Mouse (Mus musculus) induced T-regulatory cell, adult 2 months (primary cell): ENCODE measurements around the gene Slc39a3.
"Not testable (repeated sequence)": the region's sequence is repeated elsewhere in the genome, so short reads cannot be mapped to it uniquely, and the experiment has no call there.

Experiments
- DNase-seq: peaks from one replicate; pipeline ENCODE4 v3.0.0-alpha.2; 2012; ENCODE audit warnings: low read depth

Slc39a3 gene

DNA sequence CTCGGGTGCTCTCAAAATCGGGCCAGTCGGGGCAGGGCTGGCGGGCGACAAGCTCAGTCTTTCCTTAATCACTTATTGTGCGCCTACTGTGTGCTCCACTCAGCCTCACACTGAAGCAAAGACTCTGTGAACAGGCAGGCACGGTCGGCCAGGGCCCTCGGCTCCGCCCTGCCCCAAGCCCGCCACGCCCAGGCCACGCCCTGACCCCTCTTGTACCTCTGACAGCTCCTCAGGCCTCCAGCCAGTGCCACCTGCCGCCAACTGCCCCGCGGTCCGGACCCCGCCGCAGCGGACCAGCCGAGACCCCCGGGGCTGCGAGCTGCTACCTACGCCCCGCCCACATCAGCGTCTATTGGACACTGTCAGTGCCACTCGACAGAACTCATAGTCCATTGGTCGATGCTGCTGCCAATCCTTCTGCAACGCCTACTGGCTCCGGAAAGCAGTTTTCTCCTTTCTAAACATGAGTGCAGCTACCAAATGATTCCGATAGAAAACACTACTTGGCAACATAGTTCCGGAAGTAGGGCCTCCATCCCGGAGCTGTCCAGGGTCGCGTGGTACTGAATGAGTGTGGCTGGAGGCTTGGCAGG, at the start of gene Slc39a3:
Gene Slc39a3 (minus strand): TSS at position 439 of the 593 bp plus-strand sequence.
- peak; percentile 99 for DNase-seq

DNA sequence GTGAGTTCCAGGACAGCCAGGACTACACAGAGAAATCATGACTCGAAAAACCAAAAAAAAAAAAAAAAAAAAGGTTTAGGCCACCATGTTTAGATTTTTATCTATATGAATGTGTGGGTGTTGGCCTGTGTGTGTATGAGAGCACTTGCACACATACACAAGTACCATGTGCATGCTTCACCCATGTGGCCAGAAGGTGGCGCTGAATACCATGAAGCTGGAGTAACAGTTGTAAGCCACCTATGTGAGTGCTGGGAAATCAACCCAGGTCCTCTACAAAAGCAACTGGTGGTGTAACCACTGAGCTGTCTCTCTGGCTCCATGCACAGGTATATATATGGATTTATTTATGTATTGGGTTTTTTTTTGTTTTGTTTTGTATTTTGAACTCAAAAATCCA, 49.8 kb upstream of the Slc39a3 start:
- DNase-seq: peak; percentile 67

DNA sequence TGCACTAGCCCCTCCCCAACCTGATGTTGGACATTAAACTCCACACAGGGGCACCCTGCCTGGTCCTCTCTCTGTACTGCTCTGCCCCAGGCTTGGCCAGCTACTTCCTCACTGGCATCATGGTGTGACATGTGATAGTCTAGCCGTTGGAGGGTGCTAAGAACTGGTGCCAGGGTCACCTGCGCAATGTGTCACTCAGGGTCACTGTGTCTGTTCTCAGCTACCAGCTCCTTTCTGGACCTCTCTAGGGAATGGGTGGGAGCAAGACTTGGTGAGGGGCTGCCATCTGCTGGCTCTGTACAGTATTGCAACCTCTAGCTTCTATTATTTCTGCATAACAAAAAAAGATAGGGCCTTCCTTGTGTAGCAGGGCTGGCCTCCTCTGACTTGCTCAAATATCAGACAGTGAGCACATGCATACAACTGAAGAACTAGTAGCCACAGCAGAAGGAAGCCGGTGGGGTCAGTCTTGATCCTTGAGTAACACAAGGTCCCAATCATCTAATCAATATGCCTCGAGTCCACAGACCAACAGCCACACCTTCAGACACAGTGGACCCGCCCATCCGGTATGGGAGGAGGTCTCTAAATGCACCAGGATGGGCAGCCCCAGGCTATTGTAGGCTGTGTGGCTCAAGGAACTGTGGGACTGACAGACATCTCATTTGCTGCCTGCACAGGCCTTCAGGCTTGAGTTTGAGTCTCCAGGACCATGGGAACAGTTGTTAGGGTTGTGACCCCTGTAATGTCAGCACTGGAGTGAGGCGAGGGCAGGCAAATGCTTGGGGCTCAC, 45.1 kb upstream of the Slc39a3 start:
- DNase-seq: peak; percentile 87

DNA sequence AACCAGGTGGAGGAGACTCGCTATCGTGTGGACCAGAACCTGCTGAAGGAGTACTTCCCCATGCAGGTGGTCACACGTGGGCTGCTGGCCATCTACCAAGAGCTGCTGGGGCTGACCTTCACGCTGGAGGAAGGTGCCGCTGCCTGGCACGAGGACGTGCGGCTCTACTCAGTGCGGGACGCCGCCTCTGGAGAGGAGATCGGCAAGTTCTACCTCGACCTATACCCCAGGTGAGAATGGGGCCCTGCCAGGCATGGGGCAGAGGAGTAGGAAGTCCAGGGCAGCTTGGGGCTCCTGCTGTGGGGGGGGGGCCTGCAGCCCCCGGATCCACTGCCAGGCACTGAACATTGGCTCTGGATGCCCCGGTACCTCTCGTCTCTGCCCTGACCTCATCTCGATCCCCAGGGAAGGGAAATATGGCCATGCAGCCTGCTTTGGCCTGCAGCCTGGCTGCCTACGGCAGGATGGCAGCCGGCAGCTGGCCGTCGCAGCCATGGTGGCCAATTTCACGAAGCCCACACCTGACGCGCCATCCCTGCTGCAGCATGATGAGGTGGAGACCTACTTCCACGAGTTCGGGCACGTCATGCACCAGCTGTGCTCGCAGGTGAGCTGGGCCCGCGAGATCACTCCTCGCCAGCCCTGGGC, 42.9 kb upstream of the Slc39a3 start:
- no peak for DNase-seq

DNA sequence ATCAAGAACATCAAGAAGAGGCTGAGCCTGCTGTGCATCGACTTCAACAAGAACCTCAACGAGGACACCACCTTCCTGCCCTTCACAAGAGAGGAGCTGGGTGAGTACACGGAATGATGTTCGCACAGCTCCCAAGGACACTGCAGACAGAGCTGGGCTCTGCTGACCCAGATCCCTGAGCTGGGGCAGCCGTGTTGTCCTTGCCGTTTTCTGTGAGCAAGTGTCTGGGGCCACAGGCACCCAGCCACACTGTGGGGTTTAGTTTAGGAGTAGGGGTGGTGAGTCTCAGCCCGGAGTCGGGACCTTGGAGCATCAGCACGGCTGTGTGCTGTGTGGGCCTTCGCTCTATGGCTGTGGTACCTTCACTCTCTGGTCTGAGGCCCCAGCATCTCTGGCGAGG, 40.7 kb upstream of the Slc39a3 start:
- no peak for DNase-seq

DNA sequence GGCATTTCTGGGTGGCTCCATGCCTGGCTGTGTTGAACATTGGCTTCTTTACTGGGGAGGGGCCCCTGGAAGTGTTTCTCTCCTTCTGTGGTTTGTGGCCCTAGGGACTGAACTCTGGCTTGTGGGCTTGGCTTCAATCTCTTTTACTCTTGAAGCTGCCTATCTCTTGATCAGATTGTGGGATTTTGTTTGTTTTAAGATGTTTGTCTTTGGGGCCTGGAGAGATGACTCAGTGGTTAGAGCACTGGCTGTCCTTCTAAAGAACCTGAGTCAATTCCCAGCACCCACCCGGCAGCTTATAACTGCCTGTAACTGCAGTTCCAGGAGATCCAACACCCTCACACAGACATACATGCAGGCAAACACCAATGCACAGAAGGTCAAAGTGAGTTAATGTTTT, 39.1 kb upstream of the Slc39a3 start:
- DNase-seq: no peak

DNA sequence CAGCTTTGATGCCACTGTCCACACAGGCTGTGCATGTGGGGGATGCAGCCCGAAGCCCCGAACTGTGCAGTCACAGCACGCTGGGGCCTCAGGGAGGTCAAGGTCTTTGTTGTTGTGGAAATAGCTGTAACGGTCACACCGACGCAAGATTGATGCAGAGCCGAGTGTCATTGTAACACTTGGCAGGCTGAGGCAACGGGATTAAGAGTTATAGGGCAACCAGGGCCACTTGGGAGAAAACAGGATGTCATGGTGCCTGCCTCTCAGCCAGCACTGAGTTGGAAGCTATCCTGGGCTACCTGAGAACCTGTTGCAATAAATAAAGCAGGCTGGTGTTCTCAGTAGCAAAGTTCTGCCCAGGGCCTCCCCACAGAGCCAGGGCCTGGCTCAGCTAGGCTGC, 38.5 kb upstream of the Slc39a3 start:
- no peak for DNase-seq

DNA sequence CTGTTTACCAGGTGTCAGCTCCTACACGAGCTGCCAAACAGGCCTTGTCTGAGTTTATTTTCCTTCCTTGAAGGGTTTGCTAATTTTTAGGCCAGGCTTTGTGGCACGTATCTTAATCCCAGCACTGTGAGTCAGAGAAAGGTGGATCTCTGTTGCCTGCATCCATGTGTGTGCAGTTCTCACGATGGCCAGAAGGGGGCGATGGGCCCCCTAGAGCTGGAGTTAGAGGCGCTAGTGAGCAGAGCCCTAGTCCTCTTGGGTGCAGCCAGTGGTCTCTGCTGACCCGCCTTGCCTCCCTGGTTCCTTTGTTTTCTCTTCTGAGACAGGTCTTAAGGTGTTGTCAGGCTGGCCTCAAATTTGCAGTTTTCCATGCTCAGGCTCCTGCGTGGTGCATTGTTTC, 36.2 kb upstream of the Slc39a3 start:
- DNase-seq: peak; percentile 57

DNA sequence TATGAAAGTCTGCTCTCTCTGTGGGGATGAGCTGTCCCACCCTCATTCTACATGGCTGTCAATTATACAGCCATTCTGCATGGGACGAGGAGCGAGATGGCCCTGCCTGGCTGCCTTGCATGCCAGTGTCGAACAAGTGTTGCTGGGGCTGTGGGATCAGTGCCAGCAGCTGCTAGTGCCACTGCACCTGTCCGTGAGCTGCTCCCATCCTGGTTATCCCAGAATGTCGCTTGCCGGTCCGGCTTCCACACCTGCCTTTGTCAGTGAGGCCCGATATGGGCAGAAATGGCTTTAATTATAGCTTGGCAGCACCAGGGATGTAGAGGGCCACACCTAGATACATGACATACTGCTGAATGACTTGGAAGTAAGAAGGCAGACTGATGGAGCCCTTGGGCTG, 35.1 kb upstream of the Slc39a3 start:
- no peak for DNase-seq

DNA sequence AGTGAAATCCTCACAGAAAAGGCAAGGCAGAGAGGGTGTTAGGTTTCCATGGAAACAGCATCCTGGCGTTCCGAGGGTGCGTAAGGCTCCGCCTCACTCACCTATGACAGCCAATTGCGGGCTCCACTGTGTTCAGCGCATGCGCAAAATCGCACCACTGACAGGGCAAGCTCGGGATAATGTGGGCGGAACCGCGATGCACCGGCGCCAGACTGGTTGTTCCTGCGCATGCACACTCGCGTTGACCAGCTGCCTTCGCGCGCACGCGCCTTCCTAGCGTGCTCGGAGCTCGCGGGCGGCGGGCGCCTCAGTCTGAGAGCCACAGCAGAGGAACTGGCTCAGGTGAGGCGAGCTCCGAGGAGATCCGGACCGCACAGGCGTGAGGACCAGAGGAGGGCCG, 32.6 kb upstream of the Slc39a3 start, which contains the start of gene Thop1:
Gene Thop1 (plus strand): TSS at position 200 of the 400 bp plus-strand sequence.
- DNase-seq: peak; percentile 100

DNA sequence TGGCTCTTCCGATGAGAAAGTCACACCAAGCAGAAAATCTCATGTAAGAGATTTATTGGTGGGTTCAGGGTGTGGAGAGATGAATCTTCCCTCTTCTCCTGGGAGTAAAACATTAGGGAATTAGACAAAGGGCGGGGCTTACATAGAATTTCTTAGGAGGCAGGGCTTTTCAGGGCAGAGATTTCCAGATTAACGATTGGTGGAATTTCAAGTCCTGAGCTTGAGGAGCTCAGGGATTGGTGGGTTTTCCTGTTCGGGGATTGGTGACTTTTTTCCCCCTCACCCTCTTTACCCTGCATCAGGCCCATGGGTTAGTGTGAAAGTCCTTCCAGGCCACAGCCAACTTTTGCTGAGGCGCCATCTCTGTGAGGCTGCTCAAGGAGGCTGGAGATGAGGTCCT, 31.5 kb upstream of the Slc39a3 start:
- no peak for DNase-seq

DNA sequence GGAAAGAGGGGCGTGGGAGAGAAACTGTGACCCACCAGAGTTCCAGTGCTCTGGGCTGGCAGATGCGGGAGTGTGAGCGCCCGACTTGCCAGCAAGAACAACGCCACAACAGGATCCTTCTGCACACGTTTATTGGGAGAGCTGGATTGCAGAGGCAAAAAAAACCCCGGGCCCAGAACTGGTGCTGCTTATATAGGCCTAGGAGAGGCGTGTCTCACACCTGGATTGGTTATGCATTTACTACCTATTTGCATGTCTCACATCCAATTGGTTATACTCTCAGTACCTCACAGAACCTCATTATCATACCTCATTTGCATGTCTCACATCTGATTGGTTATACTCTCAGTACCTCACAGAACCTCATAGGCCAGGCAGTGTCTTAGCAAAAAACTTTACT, 27.3 kb upstream of the Slc39a3 start:
- not testable (repeated sequence) for DNase-seq

DNA sequence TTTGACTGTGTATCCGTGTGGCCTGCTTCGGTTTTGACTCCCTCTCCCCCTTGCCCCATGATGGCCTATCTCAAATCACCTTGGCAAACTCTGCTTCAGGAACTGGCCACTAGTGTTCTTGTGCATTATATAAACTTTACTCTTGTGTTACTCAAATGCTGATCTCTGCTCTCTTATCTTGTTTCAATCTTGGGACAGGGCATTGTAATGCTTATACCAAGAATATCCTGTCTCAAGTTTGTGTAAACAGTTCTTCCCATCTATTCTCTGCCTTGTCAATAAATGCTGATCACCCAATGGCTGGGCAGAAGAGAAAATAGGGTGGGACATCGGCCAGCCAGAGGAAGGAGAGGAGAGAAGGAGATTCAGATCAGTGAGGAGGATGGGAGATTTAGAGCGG, 25.5 kb upstream of the Slc39a3 start:
- no peak for DNase-seq

DNA sequence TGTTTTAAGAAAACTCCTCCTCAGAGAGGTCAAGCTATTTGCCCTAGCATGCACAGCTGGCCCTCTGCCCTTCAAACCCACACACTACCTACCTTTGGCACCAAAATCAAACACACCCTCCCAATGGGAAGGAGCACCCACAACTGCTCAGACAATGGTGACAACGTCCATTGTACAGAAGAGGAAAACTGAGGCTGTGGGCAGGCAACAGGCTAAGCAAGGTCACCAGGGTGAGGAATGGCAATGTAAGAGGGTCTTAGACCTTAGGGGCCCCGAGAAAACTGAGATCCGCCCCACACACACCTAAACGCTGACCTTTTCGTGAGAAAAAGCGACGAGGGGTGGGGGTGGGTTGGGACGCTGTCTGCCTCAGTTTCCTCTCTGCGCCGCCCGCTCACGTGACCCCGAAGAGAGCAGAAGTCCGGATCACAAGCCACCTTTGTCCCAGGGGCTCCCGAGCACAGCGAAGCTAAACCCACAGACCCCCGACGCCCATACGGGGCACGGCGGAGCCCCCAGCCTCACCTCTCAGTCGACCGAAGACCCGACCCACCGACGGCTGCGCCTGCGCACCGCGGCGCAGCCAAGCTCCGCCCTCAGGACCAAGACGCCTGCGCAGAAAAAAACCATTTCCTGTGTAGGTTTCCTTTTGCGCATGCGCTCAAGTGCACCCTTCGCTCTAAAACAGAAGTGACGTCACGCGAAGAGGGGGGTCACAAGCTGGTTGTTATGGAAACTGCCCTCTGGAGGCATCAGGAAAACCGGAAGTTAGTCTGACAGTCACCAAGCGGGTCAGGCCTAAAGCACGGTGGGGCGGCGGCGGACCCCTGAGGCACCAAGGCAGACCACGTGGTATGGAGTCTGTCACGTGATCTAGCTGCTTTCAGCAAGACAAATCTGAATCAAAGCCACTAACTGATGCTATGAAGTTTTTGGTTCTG, 22.6 kb upstream of the Slc39a3 start, which contains the start of gene Sgta:
Gene Sgta (minus strand): TSS at position 579 of the 941 bp plus-strand sequence.
- peak; percentile 99 for DNase-seq

DNA sequence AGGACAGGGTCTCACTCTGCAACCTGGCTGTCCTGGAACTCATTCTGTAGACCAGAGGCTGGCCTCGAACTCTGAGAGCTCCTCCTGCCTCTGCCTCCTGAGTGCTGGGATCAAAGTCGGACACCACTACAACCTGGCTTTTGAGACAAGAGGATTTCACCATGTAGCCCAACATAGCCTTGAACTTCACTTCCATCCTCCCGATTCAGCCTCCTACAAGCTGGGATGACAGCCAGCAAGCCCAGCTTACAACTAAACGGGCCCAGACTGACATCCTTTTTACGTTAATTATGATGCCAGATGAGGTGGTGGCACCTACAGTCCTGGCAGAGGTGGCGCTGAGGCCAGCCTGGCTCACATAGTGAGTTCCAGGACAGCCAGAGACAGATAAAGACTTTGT, 21.7 kb upstream of the Slc39a3 start:
- no peak for DNase-seq

DNA sequence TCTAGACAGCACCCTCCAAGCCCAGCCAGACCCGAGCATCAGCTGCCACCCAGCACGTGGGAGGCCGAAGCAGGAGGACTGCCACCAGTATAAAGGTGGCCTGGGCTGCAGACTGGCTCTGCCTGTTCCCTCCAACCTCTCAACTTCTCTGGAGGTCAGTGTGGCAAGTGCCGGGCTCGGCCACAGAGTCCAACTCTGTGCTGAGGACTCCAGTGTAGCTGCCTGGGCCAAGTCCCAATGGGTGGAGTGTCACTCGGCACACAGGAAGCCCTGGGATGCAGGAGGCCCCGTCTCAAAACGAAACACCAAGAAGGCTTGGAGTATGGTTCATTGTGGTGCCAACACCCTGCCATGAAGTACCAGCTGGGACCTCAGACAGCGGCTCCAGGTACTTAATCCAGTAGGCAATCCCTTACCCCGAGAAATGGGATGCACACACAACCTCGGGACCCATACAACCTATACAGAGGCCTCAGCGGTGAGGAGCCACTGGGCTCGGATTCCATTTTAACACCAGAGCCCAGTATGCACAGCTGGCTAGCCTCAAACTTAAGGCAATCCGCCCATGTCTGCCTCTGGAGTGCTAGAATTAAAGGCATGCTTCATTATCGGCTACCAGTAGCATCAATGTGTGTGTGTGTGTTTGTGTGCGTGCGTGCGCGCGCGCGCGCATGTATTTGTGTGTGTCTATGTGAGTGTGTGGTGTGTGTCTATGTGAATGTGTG, 20.3 kb upstream of the Slc39a3 start:
- no peak for DNase-seq

DNA sequence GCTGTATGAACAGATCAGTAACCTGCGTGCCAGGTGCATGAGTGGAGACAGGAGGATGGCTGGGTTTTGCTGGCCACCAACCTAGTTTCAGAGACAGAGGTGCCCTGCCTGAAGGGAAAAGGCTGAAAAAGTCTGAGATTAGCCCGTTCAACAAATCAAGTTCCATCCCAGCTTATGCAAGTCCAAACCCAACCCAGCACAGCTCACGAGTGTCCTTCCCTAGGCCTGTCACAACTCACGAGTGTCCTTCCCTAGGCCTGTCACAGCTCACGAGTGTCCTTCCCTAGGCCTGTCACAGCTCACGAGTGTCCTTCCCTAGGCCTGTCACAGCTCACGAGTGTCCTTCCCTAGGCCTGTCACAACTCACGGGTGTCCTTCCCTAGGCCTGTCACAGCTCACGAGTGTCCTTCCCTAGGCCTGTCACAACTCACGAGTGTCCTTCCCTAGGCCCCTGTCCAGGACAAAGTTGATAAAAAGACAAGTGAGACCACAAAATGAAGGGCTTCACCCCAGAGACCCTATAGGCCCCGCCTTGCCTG, 18.6 kb upstream of the Slc39a3 start:
- DNase-seq: not testable (repeated sequence)

DNA sequence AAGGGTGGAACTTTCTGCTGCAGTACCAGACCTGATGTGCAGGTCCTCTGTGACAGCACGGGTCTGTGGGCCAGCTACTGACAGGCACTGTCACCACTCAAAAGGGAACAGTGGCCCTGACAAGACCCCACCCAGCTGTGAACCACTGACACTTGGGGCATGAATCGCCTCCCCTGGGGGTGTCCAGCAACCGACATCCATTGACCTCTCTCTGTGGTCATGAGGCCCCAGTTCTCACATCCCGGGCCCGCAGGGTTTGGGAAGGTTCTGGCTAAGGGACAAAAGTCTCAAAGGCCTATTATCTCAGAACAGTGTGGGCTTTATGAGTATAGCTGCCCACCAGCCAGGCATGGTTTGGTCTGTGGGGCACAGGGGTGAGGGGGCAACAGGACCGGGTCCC, 17.9 kb upstream of the Slc39a3 start:
- DNase-seq: no peak

DNA sequence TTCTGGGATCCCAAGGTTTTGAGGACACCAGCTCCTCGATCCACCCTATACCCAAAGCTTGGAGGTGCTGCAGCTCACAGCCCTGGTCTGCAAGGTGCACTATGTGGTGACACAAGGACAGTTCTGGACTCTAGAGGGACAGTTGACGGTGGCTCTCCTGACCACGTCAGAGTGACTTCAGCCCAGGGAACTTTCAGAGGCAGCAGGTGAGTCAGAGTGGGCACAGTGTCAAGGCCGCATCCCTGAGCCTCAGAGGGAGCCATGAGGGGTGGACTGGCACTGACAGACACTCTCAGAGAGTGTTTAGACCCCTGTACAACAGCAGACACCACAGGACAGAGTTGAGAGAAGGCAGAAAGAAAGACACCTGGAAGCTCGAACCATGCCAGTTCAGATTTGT, 15.4 kb upstream of the Slc39a3 start:
- no peak for DNase-seq

DNA sequence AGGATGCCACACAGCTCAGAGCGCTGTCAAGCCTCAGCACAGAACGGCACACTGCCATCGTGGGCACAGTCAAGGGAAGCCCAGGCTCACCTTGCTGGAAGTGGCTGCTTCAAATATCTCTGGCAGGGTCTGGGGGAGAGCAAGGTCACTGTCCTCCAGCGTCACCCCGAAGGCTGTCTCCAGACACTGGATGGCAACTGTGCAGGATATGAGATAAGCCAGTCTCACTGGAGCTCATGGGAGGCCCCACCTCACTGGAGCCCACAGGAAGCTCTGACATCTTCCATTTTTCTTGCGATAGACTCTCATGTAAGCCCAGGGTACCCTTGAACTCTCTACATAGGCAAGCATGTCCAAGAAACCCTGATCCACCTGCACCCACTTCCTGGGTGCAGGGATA, 13.9 kb upstream of the Slc39a3 start:
- DNase-seq: no peak

DNA sequence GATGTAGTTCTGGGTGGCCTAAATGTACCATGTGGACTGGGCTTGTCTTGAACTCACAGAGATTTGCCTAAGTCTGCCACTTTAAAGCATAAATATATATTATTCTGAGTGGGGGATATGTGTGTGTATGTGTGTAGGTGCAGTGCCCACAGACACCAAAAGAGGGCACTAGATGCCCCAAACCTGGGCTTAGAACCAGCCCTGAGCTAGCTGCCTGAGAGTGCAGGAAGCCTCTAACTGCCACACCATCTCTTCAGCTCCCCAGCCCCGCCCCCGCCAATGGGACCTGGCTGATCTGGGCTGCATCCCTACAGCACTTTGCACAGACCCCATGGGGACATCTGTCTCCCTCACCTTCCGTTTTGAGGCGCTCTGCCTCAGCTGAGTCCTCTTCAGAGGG, 13.4 kb upstream of the Slc39a3 start:
- DNase-seq: peak; percentile 54
